In genomic region chr4:99176841-99177240, GRCm38 (mm10) we compare ENCODE assay signal across 24 mouse cellular contexts. TPM values are rescaled to one million over a fixed set of nuclear protein-coding genes. Genes with fewer than 3 reads are reported as not detected.
DNase-seq lines count a peak whose midpoint lies in the region; ATAC-seq and TF ChIP-seq lines count a peak whose summit lies in the region.
"Had no signal": no experiment of that assay in that cellular context is flagged by ENCODE, and none has a peak within 500 bp of the region (broad histone marks: within the 10 kb centered on the region; RNA-seq: fewer than 3 reads in every experiment).

No protein-coding gene starts in this region.

- no peaks in the 10 kb centered on the region for H3K4me1 ChIP-seq in heart, postnatal 0 days (ENCODE audit: control insufficient read depth, insufficient read depth)
- H3K4me1 ChIP-seq in bone marrow macrophage, adult 2 months (ENCODE audit: control insufficient read depth, insufficient read depth, low read length), result peaks cover 9% of the 10 kb centered on the region
- H3K4me1 ChIP-seq: intestine, embryonic 15.5 days had no signal

- no peak for TF ChIP-seq CTCF in heart, postnatal 0 days (IDR thresholded peaks at IDR 0.05; ENCODE audit: low read depth)
- no peak for TF ChIP-seq CTCF in bone marrow macrophage, adult 2 months (IDR thresholded peaks at IDR 0.05; ENCODE audit: low read depth, low read length)

- 0 out of 2 replicates have a peak, but pooled peaks cover 3% of the 10 kb centered on the region for H3K27me3 ChIP-seq in heart, postnatal 0 days (ENCODE audit: control insufficient read depth, insufficient read depth, low read length)
- H3K27me3 ChIP-seq: forebrain, embryonic 13.5 days; heart, embryonic 15.5 days; intestine, embryonic 15.5 days had no signal

- H3K4me2 ChIP-seq in heart, postnatal 0 days (ENCODE audit: low read depth, low read length), result no peak overlapping the region
- H3K4me2 ChIP-seq: forebrain, embryonic 13.5 days; heart, embryonic 15.5 days; hindbrain, embryonic 14.5 days; intestine, embryonic 15.5 days had no signal

- no peak overlapping the region for H3K4me3 ChIP-seq in heart, postnatal 0 days (ENCODE audit: low read depth, low read length)
- peak overlapping the region; percentile 13; the same call in 1 of the 2 replicates for H3K4me3 ChIP-seq in bone marrow macrophage, adult 2 months (ENCODE audit: insufficient read depth, low read length)
- H3K4me3 ChIP-seq: embryonic facial prominence, embryonic 10.5 days; forebrain, embryonic 13.5 days; gastrocnemius, adult 2 months; heart, embryonic 15.5 days; hindbrain, embryonic 10.5 days; intestine, embryonic 15.5 days had no signal

- no peaks in the 10 kb centered on the region for H3K36me3 ChIP-seq in heart, postnatal 0 days (replicated peaks; ENCODE audit: control insufficient read depth, insufficient read depth, low read length)
- H3K36me3 ChIP-seq: embryonic facial prominence, embryonic 10.5 days; G1E; heart, embryonic 15.5 days; hindbrain, embryonic 10.5 days; intestine, embryonic 15.5 days had no signal

- no peaks in the 10 kb centered on the region for H3K9me3 ChIP-seq in heart, postnatal 0 days (replicated peaks; ENCODE audit: control insufficient read depth, low read length)
- H3K9me3 ChIP-seq: embryonic facial prominence, embryonic 10.5 days; forebrain, embryonic 13.5 days; heart, embryonic 15.5 days; hindbrain, embryonic 10.5 days; intestine, embryonic 15.5 days had no signal

- no peak for TF ChIP-seq EP300 in heart, postnatal 0 days (IDR thresholded peaks at IDR 0.05; ENCODE audit: low read depth)

- intact Hi-C loops in heart, postnatal 10 days (cut with DNase I), result no loop called here

- DNase-seq in embryo, embryonic 10 days (ENCODE audit: low spot score), result peak; percentile 20
- DNase-seq in embryo, embryonic 11 days, result no peak
- peak; percentile 1 for DNase-seq in heart, postnatal 0 days (ENCODE audit: low spot score)
- DNase-seq in heart, postnatal 10 days, result no peak
- DNase-seq in yolk sac, embryonic 10.5 days (ENCODE audit: low spot score), result peak; percentile 34
- no peak for DNase-seq in left cerebral cortex, adult 11 months (ENCODE audit: low spot score)
- DNase-seq: adrenal gland, adult 8-10 months; adrenal gland, postnatal 36 days; B cell, adult 2 months; cerebellum, adult 11 months; cerebellum, adult 9-10 months; cerebellum, postnatal 25 days; gastrocnemius, adult 2 months; gastrocnemius, postnatal 25 days; kidney, adult 18-20 months had no signal

- WGBS in heart, postnatal 0 days, result 53% methylated on average over 7 of the region's 7 CpGs

- H3K27ac ChIP-seq in heart, postnatal 0 days (ENCODE audit: low read depth), result no peak overlapping the region
- peak overlapping the region; percentile 83 for H3K27ac ChIP-seq in bone marrow macrophage, adult 2 months (ENCODE audit: insufficient read depth, low read depth, low read length)
- H3K27ac ChIP-seq: embryonic facial prominence, embryonic 10.5 days; forebrain, embryonic 13.5 days; gastrocnemius, adult 2 months; heart, embryonic 15.5 days; hindbrain, embryonic 10.5 days; hindbrain, embryonic 14.5 days; intestine, embryonic 15.5 days had no signal

- ATAC-seq in heart, postnatal 0 days (ENCODE audit: insufficient read depth, low read depth), result no peak
- ATAC-seq: CD4-positive, CD25-positive, alpha-beta regulatory T cell, adult 4 months; forebrain, embryonic 13.5 days; intestine, embryonic 15.5 days had no signal

- TF ChIP-seq POLR2A in bone marrow macrophage, adult 2 months (IDR thresholded peaks at IDR 0.05; ENCODE audit: borderline replicate concordance, low read depth, low read length), result no peak

- no peak overlapping the region for H3K9ac ChIP-seq in heart, postnatal 0 days (replicated peaks; ENCODE audit: low read depth, low read length)
- H3K9ac ChIP-seq: forebrain, embryonic 13.5 days; heart, embryonic 15.5 days; hindbrain, embryonic 14.5 days; intestine, embryonic 15.5 days had no signal

RNA-seq across cellular contexts. Expression of gene Atg4c, which starts 16.9 kb away (rescaled TPM):
- total RNA-seq in heart, postnatal 0 days (2014; rRNA removed; ENCODE audit: low replicate concordance), result 2.4 and 15.2 TPM in 2 replicates
- 6.2 and 6.7 TPM in 2 replicates for polyA plus RNA-seq in heart, postnatal 0 days (2015; fragmentation: Nextera tagmentation; extraction: Ambion mirVana)
- total RNA-seq in heart, postnatal 10 days (2021), result 1 to 10 TPM; 4.9 to 7.5 TPM
- polyA plus RNA-seq in bone marrow macrophage, adult 2 months (2012; ENCODE audit: insufficient read depth, insufficient read length, missing spikeins), result 23.5 and 23.8 TPM in 2 replicates
- total RNA-seq: G1E had no signal
- polyA plus RNA-seq: G1E had no signal

RNA-seq across cellular contexts. Expression of gene Dock7, which starts 56.1 kb away (rescaled TPM):
- total RNA-seq in heart, postnatal 0 days (2014; rRNA removed; ENCODE audit: low replicate concordance), result 17.4 and 19.7 TPM in 2 replicates
- polyA plus RNA-seq in heart, postnatal 0 days (2015; fragmentation: Nextera tagmentation; extraction: Ambion mirVana), result 10.2 and 11.5 TPM in 2 replicates
- 10 to 100 TPM; 28.6 to 29.5 TPM for total RNA-seq in heart, postnatal 10 days (2021)
- polyA plus RNA-seq in bone marrow macrophage, adult 2 months (2012; ENCODE audit: insufficient read depth, insufficient read length, missing spikeins), result 42.5 and 53.5 TPM in 2 replicates
- polyA plus RNA-seq: CD4-positive, CD25-positive, alpha-beta regulatory T cell, adult 4 months; G1E had no signal

Comparison
In these comparisons a context has a peak if more than half of its experiments do, and no peak if none do; other contexts are left out.
1. DNase-seq: peak in embryo, embryonic 10 days (single experiment), heart, postnatal 0 days (single experiment) and yolk sac, embryonic 10.5 days (single experiment); none in embryo, embryonic 11 days (single experiment), heart, postnatal 10 days (0 of 2) and left cerebral cortex, adult 11 months (single experiment).